Mouse (Mus musculus) C2C12 (cell line): ENCODE measurements around the gene Gtpbp8.

Source experiments
- CTCF ChIP-seq: IDR thresholded peaks from one replicate; pipeline ENCODE4 v1.5.1; 2011; ENCODE audit not compliant: control insufficient read depth, insufficient read depth, insufficient read length
- MYOD1 ChIP-seq: IDR thresholded peaks from one replicate; pipeline ENCODE4 v1.6.1; 2011; ENCODE audit warnings: low read depth; ENCODE audit not compliant: control insufficient read depth, insufficient read length

- TF ChIP-seq CTCF (no peak), MYOD1 (no peak)
These were observed 34.6 kb upstream of the Gtpbp8 start for GRCm38 (mm10) chr16:44780751-44781150.
